Mouse (Mus musculus): ENCODE data around the gene Cnr1.

- no peak for TF ChIP-seq CTCF (IDR thresholded peaks at IDR 0.05; ENCODE audit: low read depth, low read length)
- TF ChIP-seq POLR2A (IDR thresholded peaks at IDR 0.05; ENCODE audit: borderline replicate concordance, low read depth, low read length), result no peak
These were observed 474 bp downstream of the Cnr1 start for GRCm38 (mm10) chr4:33924889-33925245.

Measured in bone marrow macrophage, adult 2 months (primary cell).